Mouse (Mus musculus) embryonic facial prominence, embryonic 12.5 days (tissue): ENCODE results near the gene Emilin1. TPM values are rescaled to one million over a fixed set of nuclear protein-coding genes. Genes with fewer than 3 reads are reported as not detected.

Source experiments
- ATAC-seq: fragments of 200-750 bp; cut with Nextera tagmentation; 2 replicates; pipeline ENCODE4 v1.8.0; 2017; ENCODE audit not compliant: insufficient number of reproducible peaks, insufficient read depth, low FRiP score, low TSS enrichment
- H3K27ac ChIP-seq: fragments of 300-500 bp; sonication (generic); 2 replicates; pipeline ENCODE4 v1.5.1; 2016; ENCODE audit warnings: mild to moderate bottlenecking
- H3K27me3 ChIP-seq: fragments of 300-500 bp; sonication (generic); 2 replicates; pipeline ENCODE4 v1.6.1; 2016; ENCODE audit warnings: mild to moderate bottlenecking, moderate library complexity
- H3K36me3 ChIP-seq: fragments of 300-500 bp; sonication (generic); 2 replicates; pipeline ENCODE4 v1.6.1; 2016; ENCODE audit warnings: mild to moderate bottlenecking
- H3K4me1 ChIP-seq: fragments of 300-500 bp; sonication (generic); 2 replicates; pipeline ENCODE4 v1.6.1; 2016
- H3K4me2 ChIP-seq: fragments of 300-500 bp; sonication (generic); replicated peaks from 2 replicates; pipeline ENCODE4 v1.6.1; 2016; ENCODE audit warnings: mild to moderate bottlenecking, moderate library complexity
- H3K4me3 ChIP-seq: fragments of 300-500 bp; sonication (generic); 2 replicates; pipeline ENCODE4 v1.5.1; 2016; ENCODE audit warnings: mild to moderate bottlenecking
- H3K9ac ChIP-seq: fragments of 300-500 bp; sonication (generic); 2 replicates; pipeline ENCODE4 v1.6.1; 2016; ENCODE audit warnings: mild to moderate bottlenecking, moderate library complexity
- H3K9me3 ChIP-seq: fragments of 300-500 bp; sonication (generic); 2 replicates; pipeline ENCODE4 v1.6.1; 2016; ENCODE audit warnings: mild to moderate bottlenecking, moderate library complexity
- WGBS: fragments of 180-500 bp; shearing (Covaris S2); methylation state at CpG from one replicate; pipeline ENCODE4 v1.1.7; 2016; 5-methylcytosine and 5-hydroxymethylcytosine counted together
- polyA plus RNA-seq: library from polyadenylated mRNA; unstranded; fragments of >200 nt; fragmentation: Nextera tagmentation; extraction: Ambion mirVana; gene quantifications from 2 replicates; pipeline ENCODE4 v1.2.1, GENCODE M21; 2016

Emilin1 gene
- polyA plus RNA-seq, 1 experiment from 2014 or later, result 252 TPM

- Histone ChIP-seq H3K4me2 (no peak overlapping the region), H3K9me3 (no peaks in the 10 kb centered on the region), H3K36me3 (no peaks in the 10 kb centered on the region), H3K4me3 (no peak overlapping the region), H3K27ac (no peak overlapping the region), H3K4me1 (no peaks in the 10 kb centered on the region), H3K9ac (no peak overlapping the region), H3K27me3 (no peaks in the 10 kb centered on the region)
- WGBS, result 45% methylated on average over 4 of the region's 4 CpGs
- ATAC-seq, result no peak
Observed at GRCm38 (mm10) chr5:30930121-30930520, 16.9 kb downstream of the Emilin1 start.

- Histone ChIP-seq H3K36me3 (no peaks in the 10 kb centered on the region), H3K4me2 (no peak overlapping the region), H3K4me3 (no peak overlapping the region), H3K27ac (no peak overlapping the region), H3K4me1 (no peaks in the 10 kb centered on the region), H3K27me3 (no peaks in the 10 kb centered on the region), H3K9ac (no peak overlapping the region), H3K9me3 (no peaks in the 10 kb centered on the region)
- 79% methylated on average over 6 of the region's 6 CpGs for WGBS
- ATAC-seq, result no peak
Observed at GRCm38 (mm10) chr5:30930846-30931245, 17.6 kb downstream of the Emilin1 start.

GRCm38 (mm10) chr5:30931378-30931777 lies 18.2 kb downstream of the Emilin1 start:
- no peak overlapping the region for H3K9ac ChIP-seq
- H3K4me3 ChIP-seq, result no peak overlapping the region
- H3K36me3 ChIP-seq, result no peaks in the 10 kb centered on the region
- no peaks in the 10 kb centered on the region for H3K4me1 ChIP-seq
- no peak for ATAC-seq
- no peaks in the 10 kb centered on the region for H3K27me3 ChIP-seq
- H3K27ac ChIP-seq, result no peak overlapping the region
- no peaks in the 10 kb centered on the region for H3K9me3 ChIP-seq
- WGBS, result 80% methylated on average over 4 of the region's 4 CpGs
- no peak overlapping the region for H3K4me2 ChIP-seq

GRCm38 (mm10) chr5:30933705-30934104 lies 20.5 kb downstream of the Emilin1 start:
- Histone ChIP-seq H3K36me3 (no peaks in the 10 kb centered on the region), H3K9me3 (no peaks in the 10 kb centered on the region), H3K27me3 (no peaks in the 10 kb centered on the region), H3K4me3 (no peak overlapping the region), H3K4me1 (no peaks in the 10 kb centered on the region), H3K9ac (no peak overlapping the region), H3K27ac (no peak overlapping the region), H3K4me2 (no peak overlapping the region)
- ATAC-seq, result no peak
- WGBS, result 62% methylated on average over 5 of the region's 5 CpGs

- no peaks in the 10 kb centered on the region for H3K9me3 ChIP-seq
- no peak overlapping the region for H3K27ac ChIP-seq
- ATAC-seq, result no peak
- H3K9ac ChIP-seq, result no peak overlapping the region
- H3K4me3 ChIP-seq, result no peak overlapping the region
- no peaks in the 10 kb centered on the region for H3K27me3 ChIP-seq
- WGBS, result 89% methylated on average over 5 of the region's 5 CpGs
- no peaks in the 10 kb centered on the region for H3K36me3 ChIP-seq
- no peaks in the 10 kb centered on the region for H3K4me1 ChIP-seq
- H3K4me2 ChIP-seq, result no peak overlapping the region
Observed at GRCm38 (mm10) chr5:30934725-30935461, 21.7 kb downstream of the Emilin1 start.

GRCm38 (mm10) chr5:30943004-30943403 lies 29.8 kb downstream of the Emilin1 start:
- H3K4me2 ChIP-seq, result no peak overlapping the region
- H3K27ac ChIP-seq, result no peak overlapping the region
- no peak overlapping the region for H3K4me3 ChIP-seq
- 86% methylated on average over 2 of the region's 2 CpGs for WGBS
- H3K9ac ChIP-seq, result no peak overlapping the region
- ATAC-seq, result no peak
- no peaks in the 10 kb centered on the region for H3K36me3 ChIP-seq
- H3K27me3 ChIP-seq, result peaks cover 21% of the 10 kb centered on the region
- peaks cover 7% of the 10 kb centered on the region for H3K4me1 ChIP-seq
- H3K9me3 ChIP-seq, result no peaks in the 10 kb centered on the region

- H3K4me3 ChIP-seq, result no peak overlapping the region
- peaks cover 11% of the 10 kb centered on the region for H3K4me1 ChIP-seq
- 85% methylated on average over 6 of the region's 6 CpGs for WGBS
- no peak overlapping the region for H3K9ac ChIP-seq
- H3K27ac ChIP-seq, result no peak overlapping the region
- H3K27me3 ChIP-seq, result peaks cover 21% of the 10 kb centered on the region
- H3K9me3 ChIP-seq, result no peaks in the 10 kb centered on the region
- no peaks in the 10 kb centered on the region for H3K36me3 ChIP-seq
- no peak overlapping the region for H3K4me2 ChIP-seq
- ATAC-seq, result no peak
Observed at GRCm38 (mm10) chr5:30944344-30944743, 31.1 kb downstream of the Emilin1 start.

GRCm38 (mm10) chr5:30944956-30945781 lies 32.0 kb downstream of the Emilin1 start, which contains the start of gene Cgref1:
Gene Cgref1, minus strand, starts transcription at chr5:30945591.
- no peak within 1 kb of the TSS for H3K27ac ChIP-seq
- no peaks in the 10 kb centered on the region for H3K9me3 ChIP-seq
- no peaks in the 10 kb centered on the region for H3K36me3 ChIP-seq
- peak within 1 kb of the TSS; percentile 41 for H3K4me3 ChIP-seq
- peaks cover 13% of the 10 kb centered on the region for H3K4me1 ChIP-seq
- H3K9ac ChIP-seq, result peak within 1 kb of the TSS; percentile 55
- WGBS, result 7% methylated on average over 44 of the region's 44 CpGs
- H3K4me2 ChIP-seq, result peak within 1 kb of the TSS; percentile 77
- ATAC-seq, result 0 out of 2 replicates have a peak, but pooled peaks have one; percentile 38
- peaks cover 21% of the 10 kb centered on the region for H3K27me3 ChIP-seq

- H3K9me3 ChIP-seq, result no peaks in the 10 kb centered on the region
- H3K4me1 ChIP-seq, result peaks cover 17% of the 10 kb centered on the region
- H3K4me3 ChIP-seq, result no peak overlapping the region
- 0 out of 2 replicates have a peak overlapping the region, but pooled peaks have one; percentile 85 for H3K4me2 ChIP-seq
- no peak overlapping the region for H3K27ac ChIP-seq
- peaks cover 14% of the 10 kb centered on the region for H3K36me3 ChIP-seq
- 63% methylated on average over 5 of the region's 5 CpGs for WGBS
- H3K27me3 ChIP-seq, result peaks cover 21% of the 10 kb centered on the region
- H3K9ac ChIP-seq, result no peak overlapping the region
- ATAC-seq, result no peak
Observed at GRCm38 (mm10) chr5:30948620-30949019, 35.4 kb downstream of the Emilin1 start.

- peak overlapping the region; percentile 85 for H3K4me2 ChIP-seq
- H3K4me1 ChIP-seq, result peaks cover 17% of the 10 kb centered on the region
- under 1% methylated on average over 31 of the region's 31 CpGs for WGBS
- peak overlapping the region; percentile 55; the same call in 1 of the 2 replicates for H3K9ac ChIP-seq
- H3K36me3 ChIP-seq, result peaks cover 25% of the 10 kb centered on the region
- H3K27ac ChIP-seq, result peak overlapping the region; percentile 76
- peaks cover 15% of the 10 kb centered on the region for H3K27me3 ChIP-seq
- peak overlapping the region; percentile 50 for H3K4me3 ChIP-seq
- H3K9me3 ChIP-seq, result no peaks in the 10 kb centered on the region
- ATAC-seq, result peak; percentile 85
Observed at GRCm38 (mm10) chr5:30949654-30950326, 36.6 kb downstream of the Emilin1 start.

GRCm38 (mm10) chr5:30950451-30950850 lies 37.2 kb downstream of the Emilin1 start:
- Histone ChIP-seq H3K9me3 (no peaks in the 10 kb centered on the region), H3K9ac (peak overlapping the region; percentile 55; the same call in 1 of the 2 replicates), H3K27ac (peak overlapping the region; percentile 76), H3K4me3 (peak overlapping the region; percentile 50), H3K4me2 (peak overlapping the region; percentile 85), H3K36me3 (peaks cover 32% of the 10 kb centered on the region), H3K4me1 (peaks cover 12% of the 10 kb centered on the region; the same call in 1 of the 2 replicates), H3K27me3 (peaks cover 9% of the 10 kb centered on the region; the same call in 1 of the 2 replicates)
- WGBS, result 68% methylated on average over 4 of the region's 4 CpGs
- ATAC-seq, result no peak
